Mouse (Mus musculus) testis, adult 2 months (tissue): ENCODE results near the gene Cops7a. TPM values are rescaled to one million over a fixed set of nuclear protein-coding genes. Genes with fewer than 3 reads are reported as not detected.

Experiments used
- H3K27ac ChIP-seq: fragments of 200-500 bp; 2 replicates; pipeline ENCODE4 v1.5.1; 2012; ENCODE audit warnings: low read depth, low read length; ENCODE audit not compliant: control insufficient read depth, insufficient read depth
- H3K27me3 ChIP-seq: fragments of 200-500 bp; 2 replicates; pipeline ENCODE4 v1.6.1; 2012; ENCODE audit warnings: mild to moderate bottlenecking, low read length, moderate library complexity; ENCODE audit not compliant: control insufficient read depth, insufficient read depth
- H3K36me3 ChIP-seq: fragments of 200-500 bp; 2 replicates; pipeline ENCODE4 v1.6.1; 2012; ENCODE audit warnings: mild to moderate bottlenecking, low read length; ENCODE audit not compliant: control insufficient read depth, insufficient read depth
- H3K4me1 ChIP-seq: fragments of 200-500 bp; 2 replicates; pipeline ENCODE4 v1.6.1; 2012; ENCODE audit warnings: low read length; ENCODE audit not compliant: control insufficient read depth, insufficient read depth
- H3K4me3 ChIP-seq: fragments of 200-500 bp; 2 replicates; pipeline ENCODE4 v1.5.1; 2012; ENCODE audit warnings: low read depth, mild to moderate bottlenecking, low read length, moderate library complexity, mixed read lengths; ENCODE audit not compliant: control insufficient read depth
- CTCF ChIP-seq: fragments of 200-500 bp; IDR thresholded peaks from 2 replicates; pipeline ENCODE4 v1.5.1; 2012; ENCODE audit warnings: low read depth, mild to moderate bottlenecking, inconsistent platforms, low read length, moderate library complexity; ENCODE audit not compliant: control insufficient read depth, insufficient read depth, insufficient replicate concordance
- POLR2A ChIP-seq: fragments of 200-500 bp; IDR thresholded peaks from 2 replicates; pipeline ENCODE4 v1.6.1; 2012; ENCODE audit warnings: low read depth, mild to moderate bottlenecking, inconsistent platforms, low read length, moderate library complexity; ENCODE audit not compliant: control insufficient read depth
- polyA plus RNA-seq: library from polyadenylated mRNA; depleted of rRNA; stranded (reverse); fragments of >200 nt; gene quantifications from 2 replicates; pipeline ENCODE4 v1.2.3, GENCODE M21; 2012

Gene Cops7a
- polyA plus RNA-seq, 1 experiment: 387 TPM

DNA sequence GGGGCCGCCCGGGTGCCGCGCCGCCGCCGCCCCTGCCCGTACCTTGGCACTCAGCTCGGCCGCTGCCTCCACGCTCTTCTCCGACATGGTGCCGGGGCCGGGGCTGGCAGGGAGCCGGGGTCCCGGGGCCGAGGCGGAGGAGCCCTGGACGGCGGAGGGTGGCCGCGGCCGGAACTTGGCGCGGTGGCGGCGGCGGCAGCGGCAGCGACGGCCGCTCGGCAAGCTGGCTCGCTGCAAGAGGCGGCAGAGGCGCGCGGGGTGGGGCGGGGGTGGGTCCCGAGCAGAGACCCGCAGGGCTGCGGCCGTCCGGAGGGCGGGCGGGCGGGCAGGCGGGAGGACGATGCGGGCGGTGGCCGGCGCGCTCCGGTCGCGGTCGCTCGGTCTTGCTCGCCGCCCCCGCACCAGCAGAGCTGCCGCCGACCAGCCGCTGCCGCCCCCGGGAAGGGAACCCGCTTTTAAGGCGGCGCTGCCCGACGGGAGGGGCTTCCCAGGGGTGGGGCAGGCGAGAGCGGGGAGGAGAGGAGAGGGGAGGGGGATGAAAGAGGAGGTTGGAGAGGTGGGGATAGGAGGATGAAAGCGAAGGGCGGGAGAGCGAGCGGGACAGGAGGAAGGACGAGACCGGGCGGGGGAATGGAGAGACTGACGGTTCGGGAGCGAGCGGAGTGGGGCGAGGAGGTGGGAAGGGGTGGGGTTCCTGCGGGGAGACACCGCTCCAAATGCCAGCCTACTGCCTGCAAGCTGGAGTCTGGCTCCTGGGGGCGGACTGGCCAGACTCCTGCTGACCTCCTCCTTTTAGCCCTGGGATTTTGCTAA is 47.6 kb downstream of the Cops7a start:
- Histone ChIP-seq H3K4me1 (peaks cover 24% of the 10 kb centered on the region), H3K27ac (peak overlapping the region; percentile 68), H3K4me3 (peak overlapping the region; percentile 92), H3K27me3 (peaks cover 5% of the 10 kb centered on the region), H3K36me3 (no peaks in the 10 kb centered on the region)
- TF ChIP-seq POLR2A (peak; percentile 51), CTCF (no peak)

- H3K27me3 ChIP-seq: peaks cover 5% of the 10 kb centered on the region
- 0 out of 2 replicates have a peak, but pooled peaks have one; percentile 21 for TF ChIP-seq POLR2A
- peak; percentile 62; the same call in 1 of the 2 replicates for TF ChIP-seq CTCF
- H3K4me3 ChIP-seq: peak overlapping the region; percentile 92
- no peaks in the 10 kb centered on the region for H3K36me3 ChIP-seq
- peaks cover 24% of the 10 kb centered on the region for H3K4me1 ChIP-seq
- H3K27ac ChIP-seq: peak overlapping the region; percentile 68
These were observed 48.4 kb downstream of the Cops7a start for GRCm38 (mm10) chr6:124916695-124917517.

GRCm38 (mm10) chr6:124915942-124916694 is 49.2 kb downstream of the Cops7a start:
- peak overlapping the region; percentile 83 for H3K4me3 ChIP-seq
- peaks cover 5% of the 10 kb centered on the region for H3K27me3 ChIP-seq
- peaks cover 24% of the 10 kb centered on the region for H3K4me1 ChIP-seq
- H3K27ac ChIP-seq: no peak overlapping the region; the same call in 1 of the 2 replicates
- TF ChIP-seq POLR2A (peak; percentile 41; the same call in 1 of the 2 replicates), CTCF (no peak)
- no peaks in the 10 kb centered on the region for H3K36me3 ChIP-seq

DNA sequence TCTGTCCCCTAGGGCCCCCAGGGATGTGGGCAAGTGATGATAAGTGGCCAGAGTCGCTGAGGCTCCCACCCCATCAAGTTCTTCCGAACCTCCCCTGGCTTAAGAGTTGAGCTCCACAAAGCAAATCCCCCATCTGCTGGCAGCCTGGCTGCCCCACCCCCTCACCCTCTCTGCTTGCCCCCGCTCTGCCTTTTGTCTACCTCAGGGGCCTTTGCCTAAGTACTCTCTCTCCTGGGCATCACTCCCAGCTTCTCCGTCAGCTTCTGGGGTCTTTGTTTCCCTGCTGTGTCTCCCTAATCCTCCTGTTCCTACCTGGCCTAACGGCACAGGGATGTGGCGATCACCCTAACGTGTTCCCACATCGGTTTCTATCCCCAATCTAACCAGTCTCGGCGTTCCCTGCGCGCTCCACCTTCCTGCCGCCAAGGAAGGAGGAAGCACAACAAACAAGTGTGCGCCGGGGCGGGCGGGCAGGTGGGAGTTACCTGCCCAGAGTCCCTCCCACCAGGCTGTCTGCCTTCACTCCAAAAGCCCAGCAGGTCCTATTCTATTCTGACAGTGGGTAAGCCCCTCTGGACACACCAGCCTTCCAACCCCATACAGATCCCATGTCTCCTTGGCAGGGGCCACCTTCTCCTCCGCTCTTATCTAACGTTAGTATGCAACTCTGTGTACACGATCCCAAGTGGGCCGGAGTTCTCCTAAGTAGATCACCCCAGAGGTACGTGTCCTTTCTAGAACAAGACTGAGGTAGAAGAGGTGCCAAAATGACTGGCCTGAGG is 50.0 kb downstream of the Cops7a start:
- Histone ChIP-seq H3K27ac (no peak overlapping the region), H3K27me3 (peaks cover 5% of the 10 kb centered on the region), H3K4me1 (peaks cover 24% of the 10 kb centered on the region), H3K4me3 (peak overlapping the region; percentile 83), H3K36me3 (no peaks in the 10 kb centered on the region)
- TF ChIP-seq POLR2A (no peak), CTCF (no peak)

- peaks cover 30% of the 10 kb centered on the region for H3K4me1 ChIP-seq
- H3K36me3 ChIP-seq: no peaks in the 10 kb centered on the region
- TF ChIP-seq POLR2A (no peak), CTCF (no peak)
- H3K27me3 ChIP-seq: peaks cover 5% of the 10 kb centered on the region
- peak overlapping the region; percentile 11 for H3K4me3 ChIP-seq
- H3K27ac ChIP-seq: no peak overlapping the region
These were observed 50.8 kb downstream of the Cops7a start for GRCm38 (mm10) chr6:124914511-124914910.

- no peak overlapping the region for H3K4me3 ChIP-seq
- H3K36me3 ChIP-seq: no peaks in the 10 kb centered on the region
- TF ChIP-seq POLR2A (no peak), CTCF (no peak)
- H3K4me1 ChIP-seq: peaks cover 25% of the 10 kb centered on the region
- H3K27ac ChIP-seq: no peak overlapping the region
- H3K27me3 ChIP-seq: peaks cover 5% of the 10 kb centered on the region
These were observed 51.5 kb downstream of the Cops7a start for GRCm38 (mm10) chr6:124913721-124914285.
